Mouse (Mus musculus) forebrain, embryonic 11.5 days (tissue): Measurements from ENCODE around the gene Pard3. TPM values are rescaled to one million over a fixed set of nuclear protein-coding genes. Genes with fewer than 3 reads are reported as not detected.

Source experiments
- ATAC-seq: fragments of 200-750 bp; cut with Nextera tagmentation; replicated peaks from 2 replicates; pipeline ENCODE4 v1.8.0; 2017; ENCODE audit warnings: moderate TSS enrichment; ENCODE audit not compliant: low FRiP score
- DNase-seq: peaks from one replicate; pipeline ENCODE4 v3.0.0-alpha.2; 2017; ENCODE audit warnings: low spot score
- H3K27ac ChIP-seq: fragments of 300-500 bp; sonication (generic); 2 replicates; pipeline ENCODE4 v1.5.1; 2014; ENCODE audit warnings: low read depth, low read length
- H3K27me3 ChIP-seq: fragments of 300-500 bp; sonication (generic); 2 replicates; pipeline ENCODE4 v1.6.1; 2014; ENCODE audit warnings: mild to moderate bottlenecking, low read length, mixed read lengths; ENCODE audit not compliant: control insufficient read depth, insufficient read depth
- H3K36me3 ChIP-seq: fragments of 300-500 bp; sonication (generic); 2 replicates; pipeline ENCODE4 v1.6.1; 2014; ENCODE audit warnings: mild to moderate bottlenecking, low read length, moderate library complexity, mixed read lengths; ENCODE audit not compliant: control insufficient read depth, insufficient read depth
- H3K4me1 ChIP-seq: fragments of 300-500 bp; sonication (generic); replicated peaks from 2 replicates; pipeline ENCODE4 v1.6.1; 2014; ENCODE audit warnings: low read length, mixed read lengths; ENCODE audit not compliant: control insufficient read depth, insufficient read depth
- H3K4me2 ChIP-seq: fragments of 300-500 bp; sonication (generic); 2 replicates; pipeline ENCODE4 v1.6.1; 2014; ENCODE audit warnings: low read depth, mild to moderate bottlenecking, low read length, moderate library complexity, mixed read lengths; ENCODE audit not compliant: severe bottlenecking
- H3K4me3 ChIP-seq: fragments of 300-500 bp; sonication (generic); 2 replicates; pipeline ENCODE4 v1.5.1; 2014; ENCODE audit warnings: low read depth, low read length
- H3K9ac ChIP-seq: fragments of 300-500 bp; sonication (generic); 2 replicates; pipeline ENCODE4 v1.6.1; 2014; ENCODE audit warnings: low read length
- H3K9me3 ChIP-seq: fragments of 300-500 bp; sonication (generic); 2 replicates; pipeline ENCODE4 v1.6.1; 2016; ENCODE audit warnings: low read length, mixed read lengths; ENCODE audit not compliant: control insufficient read depth
- WGBS: fragments of 180-500 bp; shearing (Covaris S2); extraction: QIAGEN DNeasy Blood & Tissue Kit; methylation state at CpG from one replicate; pipeline ENCODE4 v1.1.7; 2014; 5-methylcytosine and 5-hydroxymethylcytosine counted together
- polyA plus RNA-seq: library from polyadenylated mRNA; unstranded; fragments of >200 nt; fragmentation: Nextera tagmentation; extraction: Ambion mirVana; gene quantifications from 2 replicates; pipeline ENCODE4 v1.2.1, GENCODE M21; 2014

Pard3 gene
- polyA plus RNA-seq, 1 experiment from 2014 or later: 39.8 TPM

DNA sequence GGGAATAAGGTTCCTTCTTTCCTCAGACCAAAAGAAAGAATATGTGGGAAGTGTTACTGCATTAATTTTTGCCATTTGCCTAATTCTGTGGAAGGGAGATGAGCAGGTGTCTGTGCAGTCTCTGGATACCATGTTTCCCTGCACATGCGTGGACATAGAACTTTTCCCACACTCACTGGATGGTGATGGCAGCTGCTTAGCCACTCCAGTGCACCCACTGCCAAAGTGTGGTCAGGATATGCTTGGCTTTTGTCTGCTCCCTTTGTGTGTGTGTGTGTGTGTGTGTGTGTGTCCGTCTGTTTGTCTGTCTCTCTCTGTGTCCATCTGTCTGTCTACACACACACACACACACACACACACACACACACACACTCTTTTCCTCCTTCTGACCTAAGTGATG, 119.8 kb downstream of the Pard3 start:
- Histone ChIP-seq H3K27ac (no peak overlapping the region), H3K4me3 (no peak overlapping the region)

GRCm38 (mm10) chr8:127184025-127184424, 120.3 kb downstream of the Pard3 start:
- no peak overlapping the region for H3K4me2 ChIP-seq
- no peak for DNase-seq
- no peak overlapping the region for H3K27ac ChIP-seq
- H3K9ac ChIP-seq: peak overlapping the region; percentile 8; the same call in 1 of the 2 replicates
- H3K27me3 ChIP-seq: no peaks in the 10 kb centered on the region
- 0 out of 2 replicates have a peak, but pooled peaks cover 6% of the 10 kb centered on the region for H3K4me1 ChIP-seq
- H3K36me3 ChIP-seq: no peaks in the 10 kb centered on the region
- H3K9me3 ChIP-seq: no peaks in the 10 kb centered on the region
- no peak overlapping the region for H3K4me3 ChIP-seq
- 51% methylated on average over 4 of the region's 4 CpGs for WGBS
- no peak for ATAC-seq

More for the DNA sequence above, 119.8 kb downstream of the Pard3 start:
- Histone ChIP-seq H3K9ac (no peak overlapping the region), H3K27me3 (no peaks in the 10 kb centered on the region), H3K36me3 (no peaks in the 10 kb centered on the region), H3K4me2 (no peak overlapping the region), H3K4me1 (0 out of 2 replicates have a peak, but pooled peaks cover 6% of the 10 kb centered on the region), H3K9me3 (no peaks in the 10 kb centered on the region)
- WGBS: 71% methylated on average over 2 of the region's 2 CpGs
- DNase-seq (no peak), ATAC-seq (no peak)

- H3K4me1 ChIP-seq: 0 out of 2 replicates have a peak, but pooled peaks cover 9% of the 10 kb centered on the region
Observed at GRCm38 (mm10) chr8:127185897-127186296, 122.2 kb downstream of the Pard3 start.

DNA sequence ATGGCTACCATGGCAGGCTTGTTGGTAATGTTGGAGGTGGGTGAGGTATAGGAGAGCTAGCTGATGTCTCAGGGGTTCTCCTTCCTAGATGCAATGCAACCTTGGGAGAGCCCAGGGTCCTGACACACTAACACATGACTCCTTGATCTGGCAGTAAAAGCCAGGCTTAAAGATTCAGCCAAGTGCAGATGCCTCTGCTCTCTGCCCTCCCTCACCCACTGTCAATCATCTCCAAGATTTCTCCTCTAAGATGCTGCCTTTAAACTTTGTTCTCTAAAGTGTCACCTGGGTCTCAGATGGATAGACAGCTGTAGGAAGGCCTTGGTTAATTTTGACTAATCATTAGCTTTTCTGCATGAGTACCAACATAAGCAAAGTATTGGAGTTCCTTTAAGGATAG, 125.0 kb downstream of the Pard3 start:
- Histone ChIP-seq H3K27me3 (no peaks in the 10 kb centered on the region), H3K4me2 (no peak overlapping the region), H3K4me3 (no peak overlapping the region), H3K36me3 (no peaks in the 10 kb centered on the region), H3K9me3 (no peaks in the 10 kb centered on the region), H3K27ac (no peak overlapping the region), H3K4me1 (peaks cover 19% of the 10 kb centered on the region), H3K9ac (no peak overlapping the region)
- ATAC-seq: no peak
- DNase-seq: no peak

More at GRCm38 (mm10) chr8:127185897-127186296, 122.2 kb downstream of the Pard3 start:
- ATAC-seq (no peak), DNase-seq (no peak)
- H3K27me3 ChIP-seq: no peaks in the 10 kb centered on the region
- no peak overlapping the region for H3K9ac ChIP-seq
- no peaks in the 10 kb centered on the region for H3K9me3 ChIP-seq
- no peak overlapping the region for H3K4me3 ChIP-seq
- WGBS: 62% methylated on average over 7 of the region's 7 CpGs
- no peak overlapping the region for H3K4me2 ChIP-seq
- H3K27ac ChIP-seq: no peak overlapping the region
- no peaks in the 10 kb centered on the region for H3K36me3 ChIP-seq

DNA sequence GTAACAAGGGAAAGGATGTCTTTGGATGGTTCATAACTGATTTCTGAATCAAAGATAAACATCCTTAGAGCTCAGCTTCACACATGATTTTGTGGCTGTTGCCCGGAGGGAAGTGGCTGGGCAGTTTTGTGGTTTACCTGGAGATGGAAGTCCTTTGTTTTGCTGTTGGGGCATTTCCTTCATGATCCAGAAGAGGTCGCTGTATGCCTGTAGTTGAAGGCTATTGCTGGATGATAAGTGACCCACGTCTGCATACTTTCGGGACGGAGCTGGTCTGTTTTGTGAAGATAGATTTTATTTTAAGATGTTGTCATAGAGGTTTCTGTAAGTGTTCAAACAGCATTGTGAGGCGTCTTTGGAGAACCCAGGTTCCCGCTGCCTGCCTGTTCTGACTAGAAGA, 126.7 kb downstream of the Pard3 start:
- H3K4me2 ChIP-seq: no peak overlapping the region
- WGBS: 59% methylated on average over 7 of the region's 7 CpGs
- no peaks in the 10 kb centered on the region for H3K27me3 ChIP-seq
- DNase-seq (peak; percentile 67), ATAC-seq (no peak)
- peaks cover 16% of the 10 kb centered on the region for H3K4me1 ChIP-seq
- no peaks in the 10 kb centered on the region for H3K36me3 ChIP-seq
- H3K4me3 ChIP-seq: no peak overlapping the region
- no peaks in the 10 kb centered on the region for H3K9me3 ChIP-seq
- no peak overlapping the region for H3K9ac ChIP-seq
- no peak overlapping the region for H3K27ac ChIP-seq

GRCm38 (mm10) chr8:127191387-127191786, 127.7 kb downstream of the Pard3 start:
- H3K4me1 ChIP-seq: peaks cover 18% of the 10 kb centered on the region
- 45% methylated on average over 5 of the region's 5 CpGs for WGBS
- peak; percentile 69 for DNase-seq

GRCm38 (mm10) chr8:127191824-127192223, 128.1 kb downstream of the Pard3 start:
- H3K4me1 ChIP-seq: peaks cover 18% of the 10 kb centered on the region
- H3K9me3 ChIP-seq: no peaks in the 10 kb centered on the region
- H3K36me3 ChIP-seq: no peaks in the 10 kb centered on the region
- no peaks in the 10 kb centered on the region for H3K27me3 ChIP-seq
- H3K4me2 ChIP-seq: no peak overlapping the region
- 62% methylated on average over 6 of the region's 6 CpGs for WGBS
- DNase-seq: peak; percentile 41
- no peak overlapping the region for H3K4me3 ChIP-seq
- ATAC-seq: no peak
- H3K27ac ChIP-seq: 0 out of 2 replicates have a peak overlapping the region, but pooled peaks have one; percentile 27
- H3K9ac ChIP-seq: no peak overlapping the region

More at GRCm38 (mm10) chr8:127191387-127191786, 127.7 kb downstream of the Pard3 start:
- Histone ChIP-seq H3K27ac (0 out of 2 replicates have a peak overlapping the region, but pooled peaks have one; percentile 27), H3K36me3 (no peaks in the 10 kb centered on the region), H3K4me3 (no peak overlapping the region), H3K27me3 (no peaks in the 10 kb centered on the region), H3K4me2 (no peak overlapping the region), H3K9me3 (no peaks in the 10 kb centered on the region), H3K9ac (no peak overlapping the region)
- ATAC-seq: 0 out of 2 replicates have a peak, but pooled peaks have one; percentile 10

GRCm38 (mm10) chr8:127192331-127192730, 128.6 kb downstream of the Pard3 start:
- no peaks in the 10 kb centered on the region for H3K9me3 ChIP-seq
- 71% methylated on average over 10 of the region's 10 CpGs for WGBS
- no peak overlapping the region for H3K9ac ChIP-seq
- H3K4me2 ChIP-seq: no peak overlapping the region
- no peak overlapping the region for H3K27ac ChIP-seq
- ATAC-seq: no peak
- H3K36me3 ChIP-seq: no peaks in the 10 kb centered on the region
- no peaks in the 10 kb centered on the region for H3K27me3 ChIP-seq
- H3K4me3 ChIP-seq: no peak overlapping the region
- H3K4me1 ChIP-seq: peaks cover 18% of the 10 kb centered on the region
- no peak for DNase-seq

DNA sequence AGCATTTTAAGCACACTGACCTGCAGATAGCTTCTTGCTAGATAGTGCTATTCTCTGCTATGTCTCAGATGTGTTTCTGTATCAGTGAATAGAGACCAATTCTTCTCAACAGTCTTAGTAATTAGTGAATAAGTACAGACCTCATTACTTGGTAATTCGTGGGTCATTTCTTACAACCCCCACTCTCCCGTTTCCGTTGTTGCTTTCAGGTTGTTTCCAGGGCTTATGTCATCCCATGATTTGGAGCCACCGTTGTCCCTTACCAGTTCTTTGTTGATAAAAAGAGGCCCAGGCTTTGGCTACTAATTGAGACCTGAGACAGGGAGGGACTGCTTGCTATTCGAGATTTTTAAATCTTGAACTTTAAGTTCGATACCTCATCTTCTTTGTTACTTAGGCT, 129.7 kb downstream of the Pard3 start:
- peaks cover 18% of the 10 kb centered on the region for H3K4me1 ChIP-seq
- H3K4me3 ChIP-seq: no peak overlapping the region
- no peaks in the 10 kb centered on the region for H3K9me3 ChIP-seq
- DNase-seq (no peak), ATAC-seq (no peak)
- no peak overlapping the region for H3K9ac ChIP-seq
- H3K27me3 ChIP-seq: no peaks in the 10 kb centered on the region
- no peaks in the 10 kb centered on the region for H3K36me3 ChIP-seq
- no peak overlapping the region for H3K4me2 ChIP-seq
- WGBS: 45% methylated on average over 6 of the region's 6 CpGs
- H3K27ac ChIP-seq: no peak overlapping the region
